Mouse (Mus musculus) neural tube, embryonic 14.5 days (tissue): Measurements from ENCODE around the gene Gm20547. TPM values are rescaled to one million over a fixed set of nuclear protein-coding genes. Genes with fewer than 3 reads are reported as not detected.
"Not testable (repeated sequence)": the region's sequence is repeated elsewhere in the genome, so short reads cannot be mapped to it uniquely, and the experiment has no call there.

Source experiments
- ATAC-seq: fragments of 200-750 bp; cut with Nextera tagmentation; 2 replicates; pipeline ENCODE4 v1.8.0; 2017; ENCODE audit warnings: low read depth, mild to moderate bottlenecking, moderate TSS enrichment, moderate library complexity
- H3K27ac ChIP-seq: fragments of 300-500 bp; sonication (generic); 2 replicates; pipeline ENCODE4 v1.5.1; 2014; ENCODE audit warnings: low read depth, mild to moderate bottlenecking, control low read depth, low read length, moderate library complexity, mixed read lengths
- H3K27me3 ChIP-seq: fragments of 300-500 bp; sonication (generic); 2 replicates; pipeline ENCODE4 v1.6.1; 2014; ENCODE audit warnings: low read length; ENCODE audit not compliant: control insufficient read depth, insufficient read depth
- H3K36me3 ChIP-seq: fragments of 300-500 bp; sonication (generic); 2 replicates; pipeline ENCODE4 v1.6.1; 2014; ENCODE audit warnings: low read length, mixed read lengths; ENCODE audit not compliant: control insufficient read depth, insufficient read depth
- H3K4me1 ChIP-seq: fragments of 300-500 bp; sonication (generic); 2 replicates; pipeline ENCODE4 v1.6.1; 2014; ENCODE audit warnings: low read length; ENCODE audit not compliant: control insufficient read depth, insufficient read depth
- H3K4me2 ChIP-seq: fragments of 300-500 bp; sonication (generic); 2 replicates; pipeline ENCODE4 v1.6.1; 2014; ENCODE audit warnings: mild to moderate bottlenecking, low read depth, low read length, control low read depth
- H3K4me3 ChIP-seq: fragments of 300-500 bp; sonication (generic); 2 replicates; pipeline ENCODE4 v1.5.1; 2014; ENCODE audit warnings: low read depth, low read length, control low read depth, mixed read lengths
- H3K9ac ChIP-seq: fragments of 300-500 bp; sonication (generic); replicated peaks from 2 replicates; pipeline ENCODE4 v1.6.1; 2014; ENCODE audit warnings: low read depth, mild to moderate bottlenecking, control low read depth, low read length, mixed read lengths
- H3K9me3 ChIP-seq: fragments of 300-500 bp; sonication (generic); 2 replicates; pipeline ENCODE4 v1.6.1; 2016; ENCODE audit warnings: low read length; ENCODE audit not compliant: control insufficient read depth
- WGBS: fragments of 180-500 bp; shearing (Covaris S2); extraction: QIAGEN DNeasy Blood & Tissue Kit; methylation state at CpG from one replicate; pipeline ENCODE4 v1.1.7; 2014; 5-methylcytosine and 5-hydroxymethylcytosine counted together
- polyA plus RNA-seq: library from polyadenylated mRNA; unstranded; fragments of >200 nt; fragmentation: Nextera tagmentation; extraction: Ambion mirVana; gene quantifications from 2 replicates; pipeline ENCODE4 v1.2.1, GENCODE M21; 2014

The Gm20547 gene
- polyA plus RNA-seq, 1 experiment from 2014 or later = not detected

DNA sequence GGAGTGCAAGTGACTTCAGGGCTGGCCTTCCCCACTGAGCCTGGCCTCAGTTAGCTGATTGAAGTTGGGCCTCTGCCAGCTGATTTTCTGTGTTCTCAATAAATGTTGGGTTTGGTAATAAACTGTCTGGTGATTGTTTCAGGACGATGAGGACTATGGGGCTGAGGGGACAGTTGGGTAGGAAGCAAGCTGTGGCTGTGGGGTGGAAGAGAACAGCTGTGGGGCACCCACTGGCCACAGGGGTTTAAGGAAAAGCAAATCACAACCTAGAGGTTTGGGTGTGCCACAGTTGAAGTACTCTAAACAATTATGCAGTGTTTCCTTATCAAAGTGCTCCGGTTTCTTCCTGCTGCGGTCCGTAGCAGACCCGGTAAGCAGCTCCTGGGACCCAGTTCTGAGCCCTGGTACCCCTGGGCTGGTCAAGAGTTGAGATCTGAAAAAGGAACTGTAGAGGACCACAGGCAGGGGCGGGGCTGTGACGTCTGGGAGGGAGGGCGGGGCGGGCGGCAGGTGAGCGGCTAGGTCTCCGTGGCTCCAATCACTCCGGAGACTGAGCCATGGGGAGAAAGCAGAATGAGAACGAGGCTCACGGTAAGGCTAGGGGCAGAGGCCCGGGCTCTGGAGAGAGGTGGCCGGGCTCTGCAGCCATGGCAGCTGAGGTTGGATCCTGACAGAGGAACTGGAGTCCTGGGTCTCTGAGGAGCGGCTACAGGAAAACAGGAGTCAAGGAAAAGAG is 32.3 kb upstream of the Gm20547 start, which contains the start of gene Slc44a4:
Gene Slc44a4 (plus strand): TSS at position 537 of the 736 bp plus-strand sequence.
- Histone ChIP-seq H3K27me3 (no peaks in the 10 kb centered on the region), H3K4me2 (no peak within 1 kb of the TSS), H3K4me3 (no peak within 1 kb of the TSS), H3K36me3 (peaks cover 47% of the 10 kb centered on the region), H3K9ac (no peak within 1 kb of the TSS), H3K4me1 (no peaks in the 10 kb centered on the region), H3K27ac (no peak within 1 kb of the TSS), H3K9me3 (no peaks in the 10 kb centered on the region)
- no peak for ATAC-seq
- WGBS = 39% methylated on average over 18 of the region's 18 CpGs

DNA sequence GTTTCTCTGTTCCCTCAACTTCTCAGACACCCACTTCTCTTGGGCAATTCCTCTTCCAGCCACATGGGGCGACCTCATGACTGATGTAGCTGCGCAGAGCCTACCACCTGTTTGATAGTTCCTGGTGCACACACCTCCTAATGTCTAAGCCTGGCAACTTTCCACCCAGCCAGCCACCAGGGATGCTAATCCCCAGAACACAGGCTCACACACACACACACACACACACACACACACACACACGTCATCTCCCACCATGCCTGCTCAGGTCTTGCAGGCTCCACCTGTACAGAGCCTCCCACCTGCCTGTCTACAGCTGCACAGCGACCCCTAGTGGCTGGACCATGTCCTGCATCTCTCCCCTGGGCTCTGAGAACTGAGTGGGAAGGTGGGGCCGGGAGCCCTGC is 30.1 kb upstream of the Gm20547 start:
- Histone ChIP-seq H3K4me1 (no peaks in the 10 kb centered on the region), H3K36me3 (peaks cover 69% of the 10 kb centered on the region), H3K27ac (no peak overlapping the region), H3K4me3 (no peak overlapping the region), H3K9ac (no peak overlapping the region), H3K9me3 (no peaks in the 10 kb centered on the region), H3K4me2 (no peak overlapping the region), H3K27me3 (no peaks in the 10 kb centered on the region)
- WGBS = 48% methylated on average over 5 of the region's 5 CpGs
- ATAC-seq = peak; percentile 56; the same call in 1 of the 2 replicates

DNA sequence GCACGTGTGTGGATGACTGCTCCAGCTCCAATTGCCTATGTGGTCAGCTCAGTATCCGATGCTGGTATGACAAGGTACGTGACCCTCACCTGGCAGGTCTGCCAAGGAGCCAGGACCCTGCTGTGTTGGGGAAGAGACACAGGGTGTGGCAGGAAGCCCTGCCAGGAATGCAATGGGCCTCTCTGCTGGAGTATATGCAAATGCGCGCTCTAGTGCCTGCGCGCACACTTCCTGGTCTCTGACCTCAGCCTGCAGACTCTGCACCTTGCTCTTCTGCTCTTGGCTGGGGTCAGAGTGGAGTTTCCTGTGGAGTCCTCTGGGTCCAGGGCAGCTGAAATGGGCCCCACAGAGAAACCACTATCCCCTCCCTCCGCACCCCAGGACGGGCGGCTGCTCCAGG is 29.1 kb upstream of the Gm20547 start:
- Histone ChIP-seq H3K4me3 (no peak overlapping the region), H3K9ac (no peak overlapping the region), H3K4me1 (no peaks in the 10 kb centered on the region), H3K9me3 (no peaks in the 10 kb centered on the region), H3K27ac (no peak overlapping the region), H3K27me3 (no peaks in the 10 kb centered on the region), H3K36me3 (peaks cover 78% of the 10 kb centered on the region), H3K4me2 (no peak overlapping the region)
- ATAC-seq = no peak
- 91% methylated on average over 10 of the region's 10 CpGs for WGBS

DNA sequence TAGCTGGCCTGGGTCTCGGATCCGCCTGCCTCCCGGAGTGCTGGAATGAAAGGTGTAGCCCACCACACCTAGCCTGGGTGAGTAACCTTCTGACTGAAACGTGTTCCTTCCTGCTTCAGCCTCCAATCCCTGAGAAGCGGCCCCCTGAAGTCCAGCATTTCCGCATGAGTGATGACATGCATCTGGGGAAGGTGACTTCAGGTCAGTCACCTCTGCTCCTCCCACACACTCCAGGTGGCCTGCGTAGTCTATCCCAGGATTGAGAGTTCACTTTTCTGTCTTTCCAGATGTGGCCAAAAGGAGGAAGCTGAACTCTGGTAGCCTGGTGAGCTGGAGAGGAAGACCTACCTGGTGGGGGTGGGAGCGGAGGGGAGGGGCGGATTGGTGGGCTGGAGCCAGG is 21.1 kb upstream of the Gm20547 start:
- ATAC-seq = no peak
- Histone ChIP-seq H3K9ac (no peak overlapping the region), H3K4me3 (no peak overlapping the region), H3K4me2 (no peak overlapping the region), H3K9me3 (no peaks in the 10 kb centered on the region), H3K27me3 (no peaks in the 10 kb centered on the region), H3K27ac (no peak overlapping the region), H3K36me3 (peaks cover 45% of the 10 kb centered on the region), H3K4me1 (peaks cover 6% of the 10 kb centered on the region; the same call in 1 of the 2 replicates)
- WGBS = 95% methylated on average over 9 of the region's 9 CpGs

DNA sequence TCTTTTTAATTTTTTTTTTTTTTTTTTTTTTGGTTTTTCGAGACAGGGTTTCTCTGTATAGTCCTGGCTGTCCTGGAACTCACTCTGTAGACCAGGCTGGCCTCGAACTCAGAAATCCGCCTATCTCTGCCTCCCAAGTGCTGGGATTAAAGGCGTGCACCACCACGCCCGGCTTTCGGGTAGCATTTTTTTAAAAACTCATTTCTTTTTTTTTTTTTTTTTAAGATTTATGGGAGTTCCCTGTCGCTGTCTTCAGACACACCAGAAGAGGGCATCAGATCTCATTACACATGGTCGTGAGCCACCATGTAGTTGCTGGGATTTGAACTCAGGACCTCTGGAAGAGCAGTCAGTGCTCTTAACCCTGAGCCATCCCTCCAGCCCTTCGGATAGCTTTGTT is 20.1 kb upstream of the Gm20547 start:
- not testable (repeated sequence) for H3K27ac ChIP-seq, H3K4me3 ChIP-seq, H3K4me2 ChIP-seq, H3K27me3 ChIP-seq, H3K9ac ChIP-seq, H3K9me3 ChIP-seq, ATAC-seq
- peaks cover 14% of the 10 kb centered on the region for H3K4me1 ChIP-seq
- 89% methylated on average over 8 of the region's 10 CpGs for WGBS
- H3K36me3 ChIP-seq = peaks cover 36% of the 10 kb centered on the region

DNA sequence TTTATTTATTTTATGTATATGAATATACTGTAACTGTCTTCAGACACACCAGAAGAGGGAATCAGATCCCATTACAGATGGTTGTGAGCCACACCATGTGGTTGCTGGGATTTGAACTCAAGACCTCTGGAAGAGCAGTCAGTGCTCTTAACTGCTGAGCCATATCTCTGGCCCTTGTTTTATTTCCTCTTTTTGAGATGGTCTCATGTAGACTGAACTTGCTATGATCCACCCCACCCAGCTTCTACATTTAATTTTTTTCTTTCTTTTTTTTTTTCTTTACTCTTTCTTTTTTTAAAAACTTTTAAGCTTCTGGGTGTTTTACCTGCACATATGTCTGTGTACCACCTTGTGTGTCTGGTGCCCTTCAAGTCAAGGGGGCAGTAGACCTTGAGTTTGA is 19.0 kb upstream of the Gm20547 start:
- not testable (repeated sequence) for H3K4me2 ChIP-seq, H3K27ac ChIP-seq, H3K27me3 ChIP-seq, H3K4me3 ChIP-seq, H3K9me3 ChIP-seq, ATAC-seq, H3K9ac ChIP-seq
- H3K4me1 ChIP-seq = peaks cover 25% of the 10 kb centered on the region
- H3K36me3 ChIP-seq = peaks cover 24% of the 10 kb centered on the region

DNA sequence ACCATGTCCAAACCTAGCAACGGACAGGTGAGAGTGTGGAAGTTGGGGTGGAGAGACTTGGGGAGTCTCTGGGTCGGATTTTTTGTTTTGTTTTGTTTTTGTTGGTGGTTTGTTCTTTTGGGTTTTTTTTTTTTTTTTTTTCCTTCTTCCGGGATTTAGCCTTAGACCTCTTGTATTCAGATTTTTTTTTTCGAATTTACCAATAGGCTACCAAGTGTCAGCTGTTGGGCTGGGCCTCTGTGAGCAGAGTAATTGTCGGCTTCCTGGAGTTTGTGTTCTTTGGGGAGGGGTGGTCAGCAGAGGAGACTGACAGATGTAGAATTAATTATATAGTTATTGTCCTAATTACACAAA is 18.0 kb upstream of the Gm20547 start:
- Histone ChIP-seq H3K27ac (peak overlapping the region; percentile 97), H3K9ac (peak overlapping the region; percentile 98), H3K36me3 (peaks cover 17% of the 10 kb centered on the region), H3K27me3 (no peaks in the 10 kb centered on the region), H3K4me2 (peak overlapping the region; percentile 97), H3K4me1 (peaks cover 32% of the 10 kb centered on the region), H3K9me3 (no peaks in the 10 kb centered on the region), H3K4me3 (peak overlapping the region; percentile 82)
- no peak for ATAC-seq
- 4% methylated on average over 5 of the region's 5 CpGs for WGBS

DNA sequence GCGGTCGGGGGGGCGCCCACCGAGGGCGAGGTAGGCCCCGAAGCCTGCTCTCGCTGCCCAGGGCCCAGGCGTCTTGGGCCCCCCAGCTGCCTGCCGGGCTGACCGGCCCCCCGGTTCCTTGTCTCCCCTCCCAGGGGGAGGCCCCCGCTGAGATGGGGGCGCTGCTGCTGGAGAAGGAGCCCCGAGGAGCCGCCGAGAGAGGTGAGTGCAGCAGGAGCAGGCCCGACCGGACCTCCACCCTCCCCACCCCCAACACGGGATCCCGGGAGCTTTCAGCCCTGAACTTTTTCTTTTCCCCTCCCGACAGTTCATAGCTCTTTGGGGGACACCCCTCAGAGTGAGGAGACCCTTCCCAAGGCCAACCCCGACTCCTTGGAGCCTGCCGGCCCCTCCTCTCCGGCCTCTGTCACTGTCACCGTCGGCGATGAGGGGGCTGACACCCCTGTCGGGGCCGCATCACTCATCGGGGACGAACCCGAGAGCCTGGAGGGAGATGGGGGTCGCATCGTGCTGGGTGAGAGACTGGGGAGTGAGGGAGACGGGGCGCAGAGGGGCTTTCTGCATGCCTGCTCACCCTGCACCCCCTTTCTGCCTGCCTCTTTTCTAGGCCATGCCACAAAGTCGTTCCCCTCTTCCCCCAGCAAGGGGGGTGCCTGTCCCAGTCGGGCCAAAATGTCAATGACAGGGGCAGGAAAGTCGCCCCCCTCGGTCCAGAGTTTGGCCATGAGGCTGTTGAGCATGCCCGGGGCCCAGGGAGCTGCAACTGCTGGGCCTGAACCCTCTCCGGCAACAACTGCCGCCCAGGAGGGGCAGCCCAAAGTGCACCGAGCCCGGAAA is 17.4 kb upstream of the Gm20547 start:
- 0% methylated on average over 33 of the region's 45 CpGs for WGBS
- H3K4me1 ChIP-seq = peaks cover 32% of the 10 kb centered on the region
- H3K4me3 ChIP-seq = peak overlapping the region; percentile 82
- peak overlapping the region; percentile 98 for H3K9ac ChIP-seq
- peaks cover 11% of the 10 kb centered on the region for H3K36me3 ChIP-seq
- H3K4me2 ChIP-seq = peak overlapping the region; percentile 97
- ATAC-seq = peak; percentile 9; the same call in 1 of the 2 replicates
- H3K27me3 ChIP-seq = no peaks in the 10 kb centered on the region
- H3K9me3 ChIP-seq = no peaks in the 10 kb centered on the region
- peak overlapping the region; percentile 97 for H3K27ac ChIP-seq

DNA sequence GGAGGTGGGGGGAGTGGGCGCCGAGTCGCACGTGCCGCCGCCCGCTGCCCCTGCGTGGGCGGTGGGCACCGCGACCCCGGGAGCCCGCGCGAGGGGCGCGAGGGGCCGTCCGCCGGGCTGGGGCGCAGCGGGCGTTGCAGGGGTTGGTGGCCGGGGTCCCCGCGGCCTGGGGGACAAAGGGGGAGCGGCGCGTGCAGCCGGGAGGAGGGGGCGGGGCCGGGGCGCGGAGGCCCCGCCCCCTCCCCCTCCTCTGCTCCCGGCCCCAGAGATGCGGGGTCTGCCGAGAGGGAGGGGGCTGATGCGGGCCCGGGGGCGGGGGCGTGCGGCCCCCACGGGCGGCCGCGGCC is 16.8 kb upstream of the Gm20547 start:
- H3K27me3 ChIP-seq = no peaks in the 10 kb centered on the region
- H3K36me3 ChIP-seq = peaks cover 11% of the 10 kb centered on the region
- peaks cover 34% of the 10 kb centered on the region for H3K4me1 ChIP-seq
- WGBS = 0% methylated on average over 6 of the region's 47 CpGs
- ATAC-seq = 0 out of 2 replicates have a peak, but pooled peaks have one; percentile 3
- H3K27ac ChIP-seq = peak overlapping the region; percentile 97
- no peaks in the 10 kb centered on the region for H3K9me3 ChIP-seq
- peak overlapping the region; percentile 97 for H3K4me2 ChIP-seq
- peak overlapping the region; percentile 98 for H3K9ac ChIP-seq
- peak overlapping the region; percentile 82 for H3K4me3 ChIP-seq
